Mouse (Mus musculus) mesoderm, embryonic 11.5 days (tissue): Measurements from ENCODE around the gene Fchsd2.

Experiments
- DNase-seq: peaks from one replicate; pipeline ENCODE4 v3.0.0-alpha.2; 2012; ENCODE audit warnings: low read depth, low spot score

The Fchsd2 gene

GRCm38 (mm10) chr7:101072123-101072740 lies 20.4 kb upstream of the Fchsd2 start:
- DNase-seq: no peak

GRCm38 (mm10) chr7:101074170-101074767 lies 18.4 kb upstream of the Fchsd2 start:
- no peak for DNase-seq

GRCm38 (mm10) chr7:101083562-101084166 lies 9.0 kb upstream of the Fchsd2 start:
- DNase-seq: no peak

GRCm38 (mm10) chr7:101084816-101085456 lies 7.7 kb upstream of the Fchsd2 start:
- DNase-seq: no peak

GRCm38 (mm10) chr7:101085779-101086178 lies 6.9 kb upstream of the Fchsd2 start:
- no peak for DNase-seq

- DNase-seq: no peak
Measured at GRCm38 (mm10) chr7:101088687-101089086, 4.0 kb upstream of the Fchsd2 start.

- DNase-seq: no peak
Measured at GRCm38 (mm10) chr7:101089242-101089641, 3.4 kb upstream of the Fchsd2 start.

GRCm38 (mm10) chr7:101093231-101093630 lies 568 bp downstream of the Fchsd2 start:
- no peak for DNase-seq

GRCm38 (mm10) chr7:101094746-101095145 lies 2.1 kb downstream of the Fchsd2 start:
- DNase-seq: no peak

GRCm38 (mm10) chr7:101095560-101095959 lies 2.9 kb downstream of the Fchsd2 start:
- no peak for DNase-seq

GRCm38 (mm10) chr7:101096576-101096975 lies 3.9 kb downstream of the Fchsd2 start:
- no peak for DNase-seq

- DNase-seq: no peak
Measured at GRCm38 (mm10) chr7:101097084-101097483, 4.4 kb downstream of the Fchsd2 start.

- no peak for DNase-seq
Measured at GRCm38 (mm10) chr7:101099981-101100380, 7.3 kb downstream of the Fchsd2 start.

- no peak for DNase-seq
Measured at GRCm38 (mm10) chr7:101101156-101101691, 8.6 kb downstream of the Fchsd2 start.

GRCm38 (mm10) chr7:101106666-101107065 lies 14.0 kb downstream of the Fchsd2 start:
- DNase-seq: no peak

GRCm38 (mm10) chr7:101107073-101107810 lies 14.6 kb downstream of the Fchsd2 start:
- no peak for DNase-seq

GRCm38 (mm10) chr7:101107968-101108652 lies 15.4 kb downstream of the Fchsd2 start:
- peak; percentile 97 for DNase-seq

GRCm38 (mm10) chr7:101108653-101109005 lies 16.0 kb downstream of the Fchsd2 start:
- no peak for DNase-seq

- DNase-seq: peak; percentile 47
Measured at GRCm38 (mm10) chr7:101109006-101109855, 16.6 kb downstream of the Fchsd2 start.

GRCm38 (mm10) chr7:101109856-101110350 lies 17.2 kb downstream of the Fchsd2 start:
- peak; percentile 19 for DNase-seq
